Mouse (Mus musculus) common myeloid progenitor, adult 5-6 weeks (primary cell): ENCODE measurements around the gene Ankrd45. TPM values are rescaled to one million over a fixed set of nuclear protein-coding genes. Genes with fewer than 3 reads are reported as not detected.
"Not testable (repeated sequence)": the region's sequence is repeated elsewhere in the genome, so short reads cannot be mapped to it uniquely, and the experiment has no call there.

Source experiments
- ATAC-seq: replicated peaks from 2 replicates; pipeline ENCODE4 v1.8.0; 2016; ENCODE audit warnings: low read depth, mild to moderate bottlenecking, moderate TSS enrichment, inconsistent platforms; ENCODE audit not compliant: poor library complexity, severe bottlenecking
- total RNA-seq: library from RNA; stranded (forward); fragments of 200-1000, 187-1606 nt; gene quantifications from 2 replicates; pipeline ENCODE4 v1.2.3, GENCODE M21; 2017

Ankrd45 gene
- total RNA-seq: not detected in 2 replicates

DNA sequence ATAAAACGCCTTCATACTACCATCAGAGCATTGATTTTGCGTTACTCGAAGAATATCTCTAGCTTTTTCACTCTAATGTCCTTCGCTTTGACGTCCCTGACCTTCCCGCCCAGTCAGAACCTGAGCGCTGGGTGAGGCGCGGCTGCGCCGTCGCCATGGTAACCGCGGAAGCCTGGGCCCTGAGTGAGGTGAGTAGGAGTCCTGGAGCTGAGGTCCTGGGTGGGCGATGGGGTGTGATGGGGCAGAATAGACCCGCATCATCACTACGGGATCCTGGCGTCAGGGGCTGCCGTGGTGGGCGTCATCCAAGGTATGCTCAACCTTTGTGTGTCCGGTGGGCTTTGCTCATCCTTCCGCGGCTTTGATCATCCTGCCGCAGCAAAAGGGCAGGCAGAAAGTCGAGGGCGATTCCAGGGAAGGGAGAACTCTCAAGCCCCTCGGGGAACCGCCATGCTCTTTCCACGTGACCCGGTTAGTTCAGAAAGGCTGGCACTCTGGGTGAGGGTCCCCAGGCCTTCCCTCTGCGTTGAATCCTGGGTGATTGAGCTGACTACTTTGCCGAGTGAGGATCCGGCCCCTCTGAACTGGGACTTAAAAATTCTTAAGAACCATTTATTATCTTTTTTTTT, at the start of gene Ankrd45:
TSS of gene Ankrd45 (plus strand) at position 161 of the 629 bp plus-strand sequence.
- peak; percentile 60 for ATAC-seq

DNA sequence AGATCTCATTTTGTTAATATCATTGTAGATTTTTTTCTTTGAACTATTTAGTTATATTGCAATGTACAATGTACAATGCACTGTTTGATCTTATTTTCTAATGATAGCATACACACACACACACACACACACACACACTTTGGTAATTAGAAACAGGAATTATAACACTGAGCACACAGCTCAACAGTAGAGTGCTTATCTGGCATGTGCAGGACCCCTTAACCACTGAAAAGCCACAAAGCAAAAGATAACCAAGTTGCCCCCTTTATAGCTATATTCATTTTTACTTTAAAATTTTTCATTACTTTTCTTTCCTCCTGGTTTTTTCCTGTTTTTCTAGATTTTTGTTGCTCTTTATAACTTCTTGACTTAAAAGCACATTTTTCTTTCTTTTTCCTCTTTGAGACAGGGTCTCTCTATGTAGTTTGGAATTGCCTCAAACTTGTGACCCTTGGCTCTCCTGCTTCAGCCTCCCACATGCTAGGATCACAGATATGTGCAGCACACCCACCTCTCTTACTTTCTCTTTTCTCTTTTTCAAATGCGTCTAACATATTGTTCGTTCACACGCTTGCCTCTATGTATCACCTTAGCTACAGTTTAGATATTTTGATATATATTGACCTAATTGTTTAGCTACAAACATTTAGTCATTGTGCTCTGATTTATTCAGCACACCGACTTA, 42.6 kb upstream of the Ankrd45 start:
- peak; percentile 92 for ATAC-seq

DNA sequence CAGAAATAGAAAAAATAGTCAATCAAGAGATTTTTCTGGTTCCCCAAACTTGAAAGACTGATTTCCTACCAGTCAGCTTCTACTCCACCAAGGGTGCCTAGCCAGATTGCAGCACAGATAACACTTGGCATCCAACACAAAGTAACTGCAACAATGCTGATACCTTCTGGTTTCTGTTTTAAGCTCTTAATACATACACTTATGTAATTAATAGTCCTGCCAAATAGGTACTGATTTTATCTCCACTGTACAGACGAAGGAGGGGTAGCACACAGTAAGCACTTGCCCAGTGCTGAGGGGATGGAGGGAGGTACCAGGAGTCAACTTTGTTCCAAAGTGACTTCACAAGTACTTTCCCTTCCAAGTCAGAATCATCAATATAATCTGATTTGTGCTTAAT, 38.6 kb upstream of the Ankrd45 start:
- 0 out of 2 replicates have a peak, but pooled peaks have one; percentile 23 for ATAC-seq

DNA sequence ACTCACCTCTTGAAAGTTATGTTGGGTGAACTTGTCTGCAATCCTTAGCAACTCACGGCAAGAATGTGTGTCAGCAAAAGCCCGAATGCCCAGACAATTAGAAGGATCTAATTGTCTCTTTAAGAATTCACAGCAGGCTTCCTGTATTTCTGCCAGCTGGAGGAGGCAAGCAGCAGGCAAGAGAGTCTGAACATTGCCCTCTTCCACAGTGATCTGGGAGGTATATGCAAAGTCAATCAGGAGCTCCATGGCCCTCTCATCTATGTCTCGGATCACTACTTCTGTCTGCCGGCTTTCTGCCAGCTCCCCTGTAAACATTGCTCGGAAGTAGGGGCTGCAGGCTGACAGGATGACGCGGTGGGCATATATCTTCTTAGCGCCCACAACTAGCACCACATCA, 33.3 kb upstream of the Ankrd45 start:
- no peak for ATAC-seq

DNA sequence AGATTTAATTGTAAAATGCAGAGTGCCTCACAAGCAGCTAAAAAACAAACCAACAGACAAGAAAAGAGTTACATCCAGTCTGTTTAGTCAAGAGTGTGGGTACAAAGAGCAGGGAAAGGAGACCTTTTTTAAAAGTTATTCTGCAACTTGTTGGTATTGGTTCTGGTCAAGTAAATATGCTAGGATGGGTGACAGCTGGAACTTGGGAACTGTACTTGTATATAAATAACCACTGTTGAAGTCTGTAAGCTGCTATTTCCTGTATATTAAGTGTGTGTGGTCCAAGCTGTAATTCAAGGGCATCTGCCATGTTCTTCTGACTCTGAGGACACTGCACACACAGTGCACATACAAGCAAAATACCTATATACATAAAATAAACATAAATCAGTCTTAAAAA, 27.9 kb upstream of the Ankrd45 start:
- ATAC-seq: no peak

DNA sequence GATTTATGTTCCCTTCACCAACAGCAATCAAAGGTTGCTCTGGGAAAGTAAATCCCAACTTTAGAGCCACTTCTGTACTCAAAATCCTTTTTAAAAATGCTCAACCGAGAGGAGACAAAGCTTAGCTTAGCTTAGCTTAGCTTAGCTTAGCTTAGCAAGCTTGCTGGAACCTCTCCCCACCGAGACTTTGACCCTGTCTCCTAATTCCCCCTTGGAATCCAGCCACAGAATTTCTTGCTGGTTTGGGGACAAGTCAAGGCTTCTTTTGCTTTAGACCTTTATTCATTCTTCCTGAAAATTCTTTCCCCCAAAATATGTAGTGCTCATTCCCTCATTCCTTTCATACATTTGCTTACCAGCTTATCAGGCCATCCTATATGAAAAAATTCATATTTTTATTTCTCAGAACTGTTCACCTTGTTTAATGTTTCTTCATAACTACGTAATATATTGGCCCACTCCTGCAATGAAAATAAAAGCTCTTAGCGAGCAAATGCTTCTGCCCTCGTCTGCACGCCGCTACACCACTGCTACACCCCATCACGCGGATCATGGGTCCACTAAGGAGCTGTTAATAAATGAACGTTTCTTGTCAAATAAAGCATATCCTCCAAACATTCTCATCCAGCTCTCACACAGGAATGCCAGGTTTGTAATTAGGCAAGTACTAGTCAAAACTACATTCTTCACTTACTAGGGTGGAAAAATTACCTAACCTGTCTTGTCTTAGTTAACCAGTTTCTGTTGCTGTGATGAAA, 19.7 kb upstream of the Ankrd45 start:
- no peak for ATAC-seq

DNA sequence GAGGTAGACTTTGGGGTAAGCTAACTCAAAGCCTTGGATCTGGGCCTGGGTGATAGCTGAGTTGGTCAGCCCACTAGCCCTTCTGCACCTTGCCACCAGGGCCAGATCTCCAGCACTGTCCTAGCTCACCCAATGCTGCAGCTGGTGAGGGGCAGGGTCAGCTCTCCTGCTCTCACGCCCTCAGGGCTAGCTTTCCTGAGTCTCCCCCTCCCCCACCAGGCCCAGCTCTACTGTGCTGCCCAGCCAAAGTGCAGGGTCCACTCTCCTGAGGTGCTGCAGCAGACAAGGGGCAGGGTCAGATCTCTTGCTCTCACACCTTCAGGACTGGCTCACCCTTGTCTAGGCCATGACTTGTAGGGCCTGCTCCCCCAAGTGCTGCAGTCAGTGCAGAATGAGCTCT, 16.0 kb upstream of the Ankrd45 start:
- ATAC-seq: no peak

DNA sequence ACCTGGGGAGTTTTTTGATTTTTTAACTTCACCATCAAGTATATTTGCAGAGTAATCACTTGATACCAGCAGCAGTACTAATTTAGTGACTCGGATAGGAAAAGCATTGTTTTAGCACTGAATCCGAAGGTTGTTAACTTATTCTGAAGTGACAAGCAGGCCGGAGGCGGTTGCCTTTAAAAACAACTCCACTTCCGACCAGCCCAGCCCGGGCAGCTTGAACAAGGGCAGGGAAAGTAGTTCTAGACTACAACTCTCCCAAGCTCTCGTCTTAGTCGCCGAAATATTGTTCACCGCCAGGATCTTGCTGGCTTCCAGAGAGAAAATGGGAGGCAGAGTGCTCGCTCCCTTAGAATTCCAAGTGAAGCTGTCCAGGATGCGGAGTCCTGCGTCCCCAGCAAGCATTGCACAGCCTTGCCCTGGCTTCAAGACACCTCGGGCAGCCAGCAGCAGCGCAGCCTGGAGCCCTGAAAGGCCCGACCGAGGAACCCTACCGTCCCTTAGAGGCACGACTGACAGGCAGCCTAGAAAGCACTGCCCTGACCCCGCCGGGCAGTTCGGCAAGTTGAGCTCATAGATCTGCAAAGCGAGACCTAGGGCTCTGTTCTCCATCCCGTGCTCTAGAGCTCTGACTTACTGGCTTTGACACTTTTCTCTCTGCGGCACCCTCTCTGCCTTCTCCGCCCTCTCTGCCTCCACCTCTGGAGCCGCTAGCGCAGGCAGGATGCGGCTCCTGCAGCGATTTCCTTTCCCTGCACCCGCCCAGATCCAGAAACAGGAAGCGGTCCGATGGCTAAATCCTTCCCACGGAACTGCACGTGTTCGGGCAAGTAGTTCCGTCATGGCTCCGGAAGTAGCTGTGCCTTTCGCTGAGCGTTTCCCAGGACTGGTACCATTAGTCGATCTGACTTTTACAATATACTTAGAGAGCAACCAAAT, 11.5 kb upstream of the Ankrd45 start, which contains the start of gene Klhl20:
TSS of gene Klhl20 (minus strand) at position 786 of the 939 bp plus-strand sequence.
- ATAC-seq: peak; percentile 100

DNA sequence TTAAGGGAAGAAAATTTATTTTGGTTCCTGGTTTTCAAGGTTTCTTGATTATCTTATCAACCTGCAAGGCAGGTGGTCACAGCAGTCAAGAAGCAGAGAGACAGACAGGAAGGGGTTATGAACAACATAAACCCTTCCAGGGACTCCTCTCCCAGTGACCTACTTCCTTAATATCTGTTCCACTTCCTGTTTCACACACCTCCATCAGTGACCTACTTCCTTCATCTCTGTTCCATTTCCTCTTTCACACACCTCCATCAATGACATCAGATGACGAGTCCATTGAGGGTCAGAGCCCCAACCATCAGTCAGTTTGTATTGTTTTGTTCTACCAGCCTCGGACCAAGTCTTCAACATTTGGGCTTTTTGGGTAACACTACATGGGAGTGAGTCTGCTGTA, 3.0 kb upstream of the Ankrd45 start:
- peak; percentile 85 for ATAC-seq

DNA sequence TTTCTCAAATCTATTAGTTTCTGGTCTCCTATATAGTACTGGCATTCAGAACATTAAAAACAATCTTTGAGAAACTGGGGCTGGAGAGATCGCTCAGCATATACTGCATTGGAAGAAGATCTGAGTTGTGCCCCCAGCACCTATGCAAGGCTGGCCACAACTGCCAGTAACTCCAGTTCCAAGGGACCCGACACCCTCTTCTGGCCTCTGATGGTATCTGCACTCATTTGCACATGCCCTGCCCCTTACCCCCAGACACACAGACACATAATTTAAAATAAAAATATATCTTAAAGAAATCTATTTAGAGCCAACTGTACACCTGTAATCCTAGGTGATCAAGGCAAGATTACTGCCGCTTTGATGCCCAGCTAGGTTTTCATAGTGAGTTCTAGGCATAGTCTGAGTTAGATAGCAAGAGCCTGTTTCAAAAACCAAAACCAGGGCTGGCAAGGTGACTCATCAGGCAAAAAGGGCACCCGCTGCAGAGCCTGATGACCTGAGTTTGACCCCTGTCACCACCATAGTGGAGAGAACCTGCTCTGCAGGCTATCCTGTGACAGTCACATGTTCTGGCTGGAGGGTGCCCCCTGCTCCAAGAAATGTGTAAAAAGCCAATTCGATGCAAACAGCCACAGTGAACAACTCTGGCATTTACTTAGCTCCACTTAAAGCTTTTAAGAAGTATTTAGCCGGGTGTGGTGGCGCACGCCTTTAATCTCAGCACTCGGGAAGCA, 2.3 kb upstream of the Ankrd45 start:
- ATAC-seq: 0 out of 2 replicates have a peak, but pooled peaks have one; percentile 19

DNA sequence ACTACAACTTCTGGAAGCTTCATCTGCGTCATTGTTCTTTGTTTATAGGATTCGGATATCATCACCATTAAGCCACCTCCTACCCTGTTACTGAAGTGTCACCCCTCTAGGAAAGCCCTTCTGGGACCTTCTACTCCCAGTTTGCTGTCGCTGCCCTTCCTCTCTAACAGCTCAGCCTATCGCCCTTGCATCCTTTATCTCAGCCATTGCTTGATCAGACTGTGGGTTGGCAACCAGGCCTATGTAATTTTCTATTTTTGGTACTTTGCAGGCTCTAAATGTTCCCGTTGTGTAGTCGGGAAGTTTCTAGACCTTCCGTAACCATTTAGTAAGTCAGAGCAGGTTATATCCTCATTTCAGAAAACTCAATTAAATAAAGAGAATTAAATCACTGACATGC, 725 bp downstream of the Ankrd45 start:
- ATAC-seq: no peak

DNA sequence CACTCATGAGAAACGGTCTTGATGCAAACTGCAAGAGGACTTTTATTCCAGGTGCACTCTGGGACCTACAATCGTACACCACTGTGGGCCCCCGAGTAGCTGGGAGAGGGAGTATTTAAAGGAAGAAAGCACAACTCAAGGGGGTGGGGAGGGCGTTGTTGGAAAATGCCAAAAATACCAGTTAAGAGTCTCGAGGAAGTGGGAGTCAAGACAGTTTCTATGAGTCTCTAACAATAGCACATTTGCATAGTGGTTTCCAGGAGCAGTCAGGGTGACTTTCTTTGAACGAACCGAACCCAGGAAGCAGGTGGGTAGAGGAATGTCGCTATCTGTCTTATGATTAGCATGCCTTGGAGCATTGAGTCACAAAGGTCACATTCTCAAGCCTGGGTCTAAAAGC, 3.1 kb downstream of the Ankrd45 start:
- not testable (repeated sequence) for ATAC-seq

DNA sequence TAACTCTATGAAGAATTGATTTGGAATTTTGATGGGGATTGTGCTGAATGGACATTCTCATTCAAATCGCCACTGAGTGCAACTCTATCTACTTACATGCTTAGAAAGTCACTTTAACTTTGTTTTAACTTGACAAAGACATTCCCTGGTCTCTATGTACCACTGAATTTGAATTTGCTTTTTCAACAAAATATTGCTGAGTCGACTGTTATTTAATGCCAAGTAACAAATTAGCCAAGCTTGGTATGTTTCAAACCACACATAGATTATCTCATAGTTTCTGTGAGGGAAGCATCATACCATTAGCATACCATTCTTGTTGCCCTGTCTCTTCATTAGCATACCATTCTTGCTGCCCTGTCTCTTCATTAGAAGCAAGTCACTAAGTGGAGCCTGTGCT, 5.4 kb downstream of the Ankrd45 start:
- ATAC-seq: no peak

DNA sequence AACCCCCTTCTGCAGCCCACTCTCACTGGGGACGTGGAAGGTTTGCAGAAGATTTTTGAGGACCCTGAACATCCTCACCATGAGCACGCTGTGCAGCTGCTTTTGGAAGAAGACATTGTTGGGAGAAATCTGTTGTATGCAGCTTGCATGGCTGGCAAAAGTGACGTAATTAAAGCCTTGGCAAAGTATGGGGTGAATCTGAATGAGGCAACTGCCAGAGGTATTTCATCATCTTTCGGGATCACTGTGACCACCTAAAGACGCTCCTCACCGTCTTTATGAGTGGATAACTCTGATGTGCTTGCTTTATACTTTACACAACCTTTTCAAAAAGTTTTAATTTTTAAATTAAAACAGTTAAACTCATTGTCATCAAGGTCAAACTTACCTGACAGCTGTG, 8.6 kb downstream of the Ankrd45 start:
- ATAC-seq: no peak

DNA sequence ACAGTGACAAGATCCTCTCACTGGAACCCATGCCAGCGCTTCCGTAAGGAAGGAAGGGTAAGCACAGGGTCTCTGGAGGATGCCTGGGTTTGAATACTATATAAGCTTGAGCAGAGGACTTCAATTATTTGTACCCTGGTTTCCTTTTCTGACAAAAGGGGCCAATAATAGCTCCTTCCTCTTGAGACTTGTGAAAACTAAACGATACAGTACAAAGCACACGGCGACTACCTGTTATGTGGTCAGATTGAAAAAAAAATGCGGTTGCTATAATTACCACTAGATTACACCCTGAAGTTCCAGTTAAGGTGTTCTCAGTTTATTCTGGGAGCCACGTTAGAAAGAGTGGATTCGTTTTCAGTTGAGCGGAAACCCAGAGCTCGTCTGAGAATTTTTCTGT, 14.1 kb downstream of the Ankrd45 start:
- ATAC-seq: 0 out of 2 replicates have a peak, but pooled peaks have one; percentile 18

DNA sequence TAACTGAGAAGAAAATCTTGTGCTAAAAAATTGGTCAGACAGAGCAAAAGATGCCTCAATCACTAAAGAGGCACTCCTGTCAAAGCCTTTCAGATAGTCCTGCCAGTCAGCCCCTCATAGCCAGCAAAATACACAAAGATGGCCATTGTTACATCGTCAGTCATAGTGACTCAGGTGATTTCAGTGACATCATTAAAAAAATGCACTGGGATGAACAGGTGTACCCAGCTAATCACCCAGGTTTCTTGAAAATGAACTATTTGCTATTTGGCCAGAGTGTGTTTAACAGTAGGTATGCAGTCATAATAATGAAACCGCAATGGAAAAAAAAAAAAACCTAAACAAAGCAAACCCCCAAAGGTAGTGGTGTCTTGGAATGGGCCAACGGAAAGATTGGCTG, 16.7 kb downstream of the Ankrd45 start, which contains the start of gene Tex50:
TSS of gene Tex50 (minus strand) at position 101 of the 400 bp plus-strand sequence.
- ATAC-seq: no peak

DNA sequence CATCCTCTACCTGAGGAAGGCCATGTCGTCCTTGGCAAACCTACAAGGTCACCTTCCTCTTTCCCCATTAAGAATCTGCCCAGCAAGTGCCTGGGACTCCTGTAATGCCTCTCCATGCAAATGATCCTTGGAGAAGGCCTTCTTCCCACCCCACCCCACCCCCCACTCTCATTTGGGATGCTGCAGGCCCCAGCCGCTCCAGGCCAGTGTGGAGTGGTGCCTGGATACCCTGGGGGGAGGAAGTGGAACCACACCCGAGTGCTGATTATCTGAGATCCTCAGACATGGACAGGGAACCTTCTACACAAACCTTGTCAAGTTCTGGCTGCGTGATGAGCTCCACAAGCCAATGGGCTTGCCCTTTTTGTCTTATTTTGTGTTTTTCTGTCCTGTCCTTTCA, 17.8 kb downstream of the Ankrd45 start:
- 0 out of 2 replicates have a peak, but pooled peaks have one; percentile 25 for ATAC-seq

DNA sequence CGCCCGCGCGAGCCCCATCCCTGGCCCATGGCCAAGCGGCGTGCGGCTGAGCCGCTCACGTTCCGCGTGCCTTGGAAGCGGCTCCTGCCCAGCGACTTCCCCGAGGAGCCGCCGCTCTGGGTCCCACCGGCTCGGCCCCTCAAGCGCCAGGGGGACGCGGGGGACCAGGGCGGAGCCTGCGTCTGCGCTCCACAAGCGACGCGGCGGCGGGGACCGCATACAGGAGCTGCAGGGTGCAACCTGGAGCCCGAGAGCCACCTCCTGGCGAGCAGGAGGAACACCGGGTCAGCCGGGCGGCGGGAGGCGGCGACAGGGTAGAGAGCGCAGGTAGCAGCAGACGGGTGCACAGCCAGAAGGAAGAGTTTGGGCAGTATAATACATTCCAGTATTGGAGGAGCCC, 28.2 kb downstream of the Ankrd45 start:
- peak; percentile 99 for ATAC-seq

DNA sequence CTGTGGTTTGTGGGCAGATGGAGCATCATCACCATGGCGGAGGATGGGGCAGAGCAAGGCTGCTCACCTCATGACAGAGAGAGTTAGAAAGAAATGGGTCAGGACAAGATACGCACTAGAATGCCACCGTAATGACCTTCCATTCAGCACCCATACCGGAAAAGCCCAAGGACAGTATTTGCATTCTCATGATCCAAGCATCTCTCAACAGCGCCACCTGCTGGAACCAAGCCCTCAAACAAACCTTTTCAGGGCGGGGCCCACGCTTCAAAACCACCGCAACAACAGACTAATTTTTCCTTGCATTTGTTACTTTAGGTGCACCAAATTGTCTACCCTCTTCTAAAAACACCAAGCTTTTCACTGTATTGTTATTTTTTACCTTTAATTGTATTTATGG, 38.2 kb downstream of the Ankrd45 start:
- peak; percentile 75 for ATAC-seq
